Mouse (Mus musculus) adrenal gland, postnatal 14 days (tissue): ENCODE results near the gene Defb29. TPM values are rescaled to one million over a fixed set of nuclear protein-coding genes. Genes with fewer than 3 reads are reported as not detected.

Experiments used
- DNase-seq: peaks from one replicate; pipeline ENCODE4 v3.0.0; 2021; ENCODE audit warnings: mixed read lengths
- total RNA-seq: library from RNA; stranded (reverse); gene quantifications from 2 replicates; pipeline ENCODE4 v1.2.3, GENCODE M21; 2021

Defb29 gene
- total RNA-seq, 1 experiment from 2014 or later, result not detected

DNA sequence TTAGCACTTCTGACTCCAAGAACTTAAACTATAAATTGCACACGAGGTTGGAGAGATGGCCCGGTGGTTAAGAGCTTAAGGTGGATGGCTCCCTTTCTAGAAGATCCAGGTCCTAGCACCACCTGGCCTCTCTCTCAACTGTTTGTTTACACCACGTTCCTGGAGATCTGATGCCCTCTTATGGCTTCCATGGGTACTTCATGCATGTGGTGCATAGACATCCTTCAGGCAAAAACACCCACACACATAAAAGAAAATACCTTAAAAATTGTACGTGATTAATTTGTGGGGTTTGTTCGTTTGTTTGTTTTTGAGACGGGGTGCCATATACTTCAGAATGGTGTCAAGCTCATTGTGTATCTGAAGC lies 39.1 kb downstream of the Defb29 start:
- no peak for DNase-seq

DNA sequence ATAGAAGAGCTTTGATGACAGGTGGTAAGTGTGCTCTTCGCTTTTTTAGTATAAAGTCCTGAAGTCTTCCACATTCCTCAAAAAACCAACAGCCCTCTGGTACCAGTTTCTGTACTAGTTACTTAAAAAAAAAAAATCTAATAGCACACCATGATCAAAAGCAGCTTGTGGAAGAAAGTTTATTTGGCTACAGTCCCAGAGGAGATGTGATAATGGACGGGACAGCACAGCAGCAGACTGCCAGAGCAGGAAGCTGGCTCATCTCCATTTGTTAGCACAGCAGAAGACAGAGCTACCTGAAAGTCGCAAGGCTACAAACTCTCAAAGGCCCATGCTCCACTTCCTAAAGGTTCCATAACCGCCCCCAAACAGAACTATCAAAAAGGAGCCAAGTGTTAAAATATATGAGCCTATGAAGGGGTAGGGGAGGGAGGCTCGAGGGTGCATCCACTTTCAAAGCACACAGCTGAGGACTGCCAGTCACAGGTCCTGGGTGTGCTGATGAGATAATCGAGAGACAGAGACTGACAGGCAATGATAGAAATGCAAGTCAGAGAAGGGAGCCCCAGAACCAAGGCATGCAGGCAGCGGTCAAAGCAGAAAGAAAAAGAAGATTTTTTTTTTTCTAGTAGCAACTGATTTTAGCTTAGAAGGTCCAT lies 39.6 kb downstream of the Defb29 start:
- no peak for DNase-seq

DNA sequence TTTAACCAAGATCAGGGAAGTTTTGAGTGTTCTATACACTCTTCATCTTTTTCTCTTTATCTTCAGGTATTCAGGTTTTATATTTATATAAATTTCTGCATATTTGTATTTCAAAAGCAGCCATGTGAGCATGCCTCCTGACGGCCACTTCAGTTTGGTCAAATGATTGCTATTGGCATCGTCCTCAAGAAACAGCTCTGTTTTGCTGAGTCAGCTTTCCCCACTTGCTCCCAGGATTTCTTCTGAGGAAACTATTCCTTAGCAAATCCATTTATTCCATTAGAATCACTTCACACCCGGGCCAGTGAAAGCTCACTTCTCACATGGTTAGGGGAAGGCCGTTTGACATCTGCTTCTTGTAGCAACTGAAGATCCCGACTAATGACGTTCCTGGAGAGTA lies 41.9 kb downstream of the Defb29 start:
- DNase-seq, result no peak

DNA sequence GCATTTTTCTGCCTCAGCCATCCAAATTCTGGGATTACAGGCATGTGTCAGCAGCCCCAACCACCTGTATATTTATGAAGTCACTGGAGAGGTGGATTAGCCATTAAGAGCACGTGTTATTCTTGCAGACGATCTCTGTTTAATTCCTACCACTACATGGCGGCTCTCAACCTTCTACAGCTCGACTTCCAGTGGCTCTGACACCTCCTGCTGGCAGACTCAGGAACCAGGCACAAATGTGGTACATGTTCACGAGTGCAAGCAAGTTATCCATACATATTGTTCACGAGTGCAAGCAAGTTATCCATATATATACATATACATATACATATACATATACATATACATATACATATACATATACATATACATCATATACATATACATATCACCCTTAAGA lies 46.7 kb downstream of the Defb29 start:
- DNase-seq, result no peak

DNA sequence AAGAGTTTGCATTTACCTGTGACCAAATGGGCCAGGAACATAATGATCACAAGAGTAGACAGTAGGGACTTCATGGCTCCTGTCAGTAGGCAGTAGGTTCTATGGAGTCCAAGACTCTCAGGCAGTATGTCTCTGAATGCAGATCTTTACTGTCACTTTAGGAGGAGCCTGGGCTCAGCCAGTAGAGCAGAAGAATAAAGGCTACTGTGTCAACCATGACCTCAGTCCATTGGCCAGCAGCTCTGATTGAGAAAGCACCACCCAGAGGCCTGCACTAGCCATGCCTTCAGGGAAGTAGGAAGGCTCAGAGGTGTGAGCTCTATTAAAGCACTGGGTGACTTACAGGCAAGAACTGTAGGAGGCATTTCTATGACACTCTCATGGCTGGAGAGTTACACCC lies 49.9 kb downstream of the Defb29 start, which contains the start of gene Defb22:
Defb22 (minus strand) TSS at position 101 of the 400 bp plus-strand sequence.
- no peak for DNase-seq

Other genes with a start within 250 kb of the Defb29 start
- gene Tbc1d20, start 246.3 kb downstream of the Defb29 start, total RNA-seq, result 145 and 149 TPM in 2 replicates
- 104 and 107 TPM in 2 replicates for gene Rbck1, start 207.4 kb downstream of the Defb29 start, total RNA-seq
- 4.5 and 6.0 TPM in 2 replicates for gene Trib3, start 196.1 kb downstream of the Defb29 start, total RNA-seq
- 2.8 and 3.0 TPM in 2 replicates for gene Nrsn2, start 163.5 kb downstream of the Defb29 start, total RNA-seq
- gene Sox12, start 142.0 kb downstream of the Defb29 start, total RNA-seq, result 14.7 and 16.0 TPM in 2 replicates
- gene Zcchc3, start 125.1 kb downstream of the Defb29 start, total RNA-seq, result 8.3 and 9.9 TPM in 2 replicates
- 0.37 and 0.38 TPM in 2 replicates for gene 6820408C15Rik, start 124.5 kb downstream of the Defb29 start, total RNA-seq
- not detected in 2 replicates for gene Defb23, start 75.5 kb downstream of the Defb29 start, total RNA-seq
- gene Defb20, start 63.0 kb downstream of the Defb29 start, total RNA-seq, result not detected in 2 replicates
- gene Defb22, start 50.0 kb downstream of the Defb29 start, total RNA-seq, result not detected in 2 replicates
- not detected in 2 replicates for gene Defb26, start 28.4 kb downstream of the Defb29 start, total RNA-seq
- gene Defb28, start 21.8 kb downstream of the Defb29 start, total RNA-seq, result not detected in 2 replicates
- not detected in 2 replicates for gene Gm17416, start 29.2 kb upstream of the Defb29 start, total RNA-seq
- not detected in 2 replicates for gene Defb21, start 32.6 kb upstream of the Defb29 start, total RNA-seq
- 2.0 and 2.5 TPM in 2 replicates for gene Defb19, start 40.2 kb upstream of the Defb29 start, total RNA-seq
- gene Defb45, start 59.3 kb upstream of the Defb29 start, total RNA-seq, result not detected in 2 replicates
- gene Defb36, start 64.2 kb upstream of the Defb29 start, total RNA-seq, result not detected in 2 replicates
- 1.6 TPM in 1 of 2 replicates, not detected in the other for gene Defb25, start 83.0 kb upstream of the Defb29 start, total RNA-seq
- gene Rem1, start 86.9 kb upstream of the Defb29 start, total RNA-seq, result 8.3 and 9.8 TPM in 2 replicates
- 123 and 139 TPM in 2 replicates for gene H13, start 129.4 kb upstream of the Defb29 start, total RNA-seq
- 26.6 and 28.0 TPM in 2 replicates for gene Mcts2, start 146.9 kb upstream of the Defb29 start, total RNA-seq
- gene Id1, start 196.2 kb upstream of the Defb29 start, total RNA-seq, result 136 and 138 TPM in 2 replicates
- gene Cox4i2, start 214.1 kb upstream of the Defb29 start, total RNA-seq, result 6.3 and 7.7 TPM in 2 replicates